Mouse (Mus musculus) kidney, postnatal 10 days (tissue): ENCODE measurements around the gene Tiam2.
A peak's percentile ranks its signal among the peaks of the same experiment; 100 is the strongest.

Experiments
- DNase-seq: peaks from one replicate; pipeline ENCODE4 v3.0.0; 2021; ENCODE audit warnings: mixed read lengths

The Tiam2 gene

DNA sequence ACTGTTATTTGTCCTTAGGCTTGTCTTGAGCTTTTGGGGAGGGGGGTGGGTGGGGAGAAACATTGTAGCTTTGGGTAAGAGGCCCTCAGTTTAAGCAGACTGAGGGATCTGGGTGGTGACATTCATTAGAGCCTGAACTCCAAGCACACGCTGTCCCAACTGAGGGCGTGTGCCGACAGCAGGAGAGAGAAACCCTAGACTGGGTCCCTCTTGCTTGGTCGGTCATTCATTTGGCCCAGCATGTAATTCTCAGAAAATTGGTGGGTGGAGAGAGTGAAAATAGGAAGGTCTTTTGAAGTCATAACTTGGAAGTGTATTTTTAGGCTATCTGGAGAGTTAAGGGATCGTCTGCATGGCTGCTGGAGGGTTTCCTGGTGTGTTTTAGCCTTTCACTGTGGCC is 71.5 kb downstream of the Tiam2 start:
- no peak for DNase-seq

DNA sequence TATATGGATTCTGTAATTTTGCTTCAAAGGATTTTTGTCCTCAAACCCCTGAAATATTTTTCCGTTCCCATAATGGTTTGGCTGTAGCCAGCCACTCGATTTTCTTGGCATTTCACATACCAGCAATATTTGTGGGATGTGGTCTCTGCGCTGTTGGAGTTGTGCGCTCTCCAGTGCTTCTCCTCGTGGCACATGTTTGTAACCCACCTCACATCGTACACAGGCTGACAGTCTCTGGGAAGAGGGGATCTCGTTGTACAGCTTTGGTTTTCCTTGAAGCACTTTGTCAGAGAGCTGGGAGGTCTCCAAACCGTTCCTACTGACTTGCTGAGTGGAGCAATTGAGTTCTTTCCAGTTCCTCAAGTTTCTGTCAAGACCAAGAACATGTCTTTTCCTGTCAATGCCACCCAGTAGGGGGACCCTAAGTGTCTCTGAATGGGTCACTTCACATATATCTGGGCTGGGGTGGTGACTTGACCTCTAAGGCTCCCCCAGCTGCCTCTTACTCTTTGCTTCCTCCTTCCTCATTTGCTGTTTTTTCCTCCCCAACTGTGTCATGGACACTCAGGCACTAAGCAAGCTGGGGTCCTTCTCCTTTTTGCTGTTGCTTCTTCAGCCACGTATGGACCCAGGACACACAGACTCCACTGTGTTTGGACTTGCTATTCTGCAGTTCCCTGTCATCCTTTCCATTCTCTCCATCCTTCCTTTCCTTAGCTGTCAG is 79.1 kb downstream of the Tiam2 start:
- no peak for DNase-seq

DNA sequence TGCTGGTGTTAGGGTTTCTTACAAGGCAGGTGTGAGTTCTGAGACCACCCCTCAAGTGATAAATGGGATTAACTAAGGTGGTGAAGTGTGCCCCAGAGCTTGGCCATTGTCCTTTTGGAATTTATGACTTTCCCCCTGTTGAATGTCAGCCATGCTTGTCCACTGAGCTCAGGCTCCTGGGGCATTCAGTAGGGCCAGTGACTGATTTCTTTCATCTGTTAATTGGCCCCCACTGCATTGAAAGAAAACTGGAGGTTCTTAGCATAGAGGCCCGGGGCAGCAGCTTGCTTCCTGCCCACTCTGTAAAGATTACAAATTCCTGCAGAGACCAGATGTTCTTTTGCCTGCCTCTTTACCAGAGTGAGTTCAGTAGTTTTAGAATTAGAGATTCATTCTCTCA is 80.7 kb downstream of the Tiam2 start:
- no peak for DNase-seq

DNA sequence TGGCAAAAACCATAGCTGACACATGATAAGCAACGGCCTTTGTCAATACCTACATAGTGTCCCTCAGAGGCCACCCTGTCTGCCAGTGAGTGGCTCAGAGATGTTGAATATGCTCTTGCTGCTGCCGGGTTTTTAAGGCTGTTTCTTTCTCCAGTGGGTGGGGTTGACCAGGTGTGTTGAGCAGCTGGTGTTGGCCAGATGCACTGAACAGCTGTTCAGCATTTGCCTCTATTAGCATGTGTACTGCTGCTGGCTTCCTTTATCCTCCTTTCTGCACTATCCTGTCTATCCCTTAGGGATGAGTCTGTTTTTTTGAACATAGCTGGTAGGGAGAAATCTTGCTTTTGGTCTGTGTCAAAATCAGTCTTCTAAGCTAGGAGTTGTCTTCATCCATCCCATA is 83.9 kb downstream of the Tiam2 start:
- DNase-seq = no peak

DNA sequence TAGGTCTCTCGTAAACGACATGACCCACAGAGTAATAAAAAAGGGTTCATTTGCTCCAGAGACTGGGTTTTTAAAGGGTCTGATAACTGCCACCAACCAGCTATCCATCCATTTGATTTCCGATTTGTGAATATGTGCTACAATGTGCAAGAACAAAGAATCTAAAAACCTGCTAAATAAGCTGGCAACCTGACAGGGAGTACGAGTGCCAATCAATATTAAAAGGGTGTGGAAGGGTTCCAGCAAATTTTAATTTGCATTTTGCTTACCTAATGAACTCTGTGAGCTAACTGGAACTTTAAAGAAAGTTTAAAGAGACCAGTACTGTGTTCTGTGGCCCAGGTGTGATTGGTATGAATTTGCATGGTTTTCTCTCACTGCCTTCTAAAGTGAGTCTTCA is 86.4 kb downstream of the Tiam2 start:
- no peak for DNase-seq

DNA sequence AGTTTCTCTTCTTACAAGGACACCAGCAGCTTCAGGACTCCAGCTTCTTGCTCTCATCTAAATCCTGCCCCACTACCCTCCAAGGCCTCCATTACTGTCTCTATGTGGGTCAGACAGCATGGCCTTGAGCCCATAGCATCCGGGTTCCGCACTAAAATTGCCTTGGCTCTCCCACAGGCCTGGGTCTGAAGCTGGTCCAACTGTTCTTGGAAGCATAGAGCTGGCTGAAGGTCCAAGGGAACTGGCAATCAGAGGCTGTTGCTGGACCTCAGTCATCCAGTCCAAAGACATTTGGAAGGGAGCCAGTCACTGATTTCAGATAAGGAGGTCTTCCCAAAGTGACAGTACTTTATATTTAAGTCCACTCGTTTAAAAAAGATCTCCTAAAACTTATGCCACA is 89.2 kb downstream of the Tiam2 start:
- peak; percentile 58 for DNase-seq

DNA sequence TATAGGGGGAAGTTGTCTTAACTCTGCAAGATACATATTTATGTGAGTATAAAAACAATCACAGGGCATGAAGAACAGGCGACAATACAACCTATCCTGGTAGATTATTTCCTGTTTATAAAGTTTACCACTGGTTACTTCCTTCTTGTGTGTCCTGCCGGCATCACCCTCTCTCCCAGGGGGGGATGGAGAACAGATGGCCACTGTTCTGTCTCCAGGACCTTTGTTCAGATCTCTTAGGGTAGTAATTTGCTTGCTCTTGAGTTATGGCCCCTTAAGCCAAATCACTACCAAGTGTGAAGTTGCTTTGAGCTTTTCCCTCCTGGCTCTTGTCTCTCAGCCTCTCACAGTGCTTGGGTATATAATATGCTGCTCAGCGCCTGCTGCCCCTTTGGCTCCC is 90.0 kb downstream of the Tiam2 start:
- no peak for DNase-seq

DNA sequence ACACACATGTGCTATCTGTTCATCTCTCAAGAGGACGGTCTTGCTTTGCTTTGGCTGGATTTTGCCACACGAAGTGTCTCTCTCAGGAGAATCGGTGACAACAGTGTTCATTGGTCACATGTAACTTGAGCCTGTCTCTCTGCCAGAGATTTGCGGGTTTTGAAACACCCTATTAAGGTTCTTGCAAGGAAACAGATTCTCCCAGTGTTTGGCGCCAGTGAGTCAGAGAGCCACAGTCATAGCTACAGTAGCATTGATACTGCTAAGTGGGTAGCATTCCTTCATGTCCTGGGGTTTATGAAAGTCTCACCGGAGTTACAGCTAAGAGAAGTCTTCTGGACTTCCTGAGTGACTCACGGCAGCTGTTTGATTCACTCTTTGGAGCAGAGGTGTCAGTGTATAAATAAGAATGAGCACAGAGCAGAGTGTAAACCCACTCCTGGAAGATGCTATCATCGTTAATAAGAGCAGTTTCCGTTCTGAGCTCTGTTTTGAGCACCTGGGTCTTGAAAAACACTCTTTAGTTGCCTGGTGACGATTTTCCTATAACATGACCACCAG is 93.1 kb downstream of the Tiam2 start:
- no peak for DNase-seq

DNA sequence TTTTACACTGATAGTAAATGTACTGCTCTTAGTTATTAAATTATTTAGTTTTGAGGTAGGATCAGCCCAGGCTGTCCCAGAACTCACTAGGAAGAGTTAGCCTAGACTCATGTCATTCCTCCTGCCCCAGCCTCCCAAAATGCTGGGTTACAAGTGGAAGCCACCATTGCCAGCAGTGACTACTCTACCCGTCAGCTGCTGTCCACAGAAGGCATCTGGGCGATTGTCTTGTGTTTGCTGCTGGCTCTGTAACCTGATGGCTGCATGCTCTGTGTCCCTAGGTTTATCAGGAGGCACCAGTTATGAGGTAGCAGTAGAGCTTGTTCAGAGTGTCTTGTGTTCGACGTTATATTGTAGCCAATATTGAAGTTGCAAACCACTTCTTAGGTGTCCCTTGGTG is 93.8 kb downstream of the Tiam2 start:
- DNase-seq = no peak

DNA sequence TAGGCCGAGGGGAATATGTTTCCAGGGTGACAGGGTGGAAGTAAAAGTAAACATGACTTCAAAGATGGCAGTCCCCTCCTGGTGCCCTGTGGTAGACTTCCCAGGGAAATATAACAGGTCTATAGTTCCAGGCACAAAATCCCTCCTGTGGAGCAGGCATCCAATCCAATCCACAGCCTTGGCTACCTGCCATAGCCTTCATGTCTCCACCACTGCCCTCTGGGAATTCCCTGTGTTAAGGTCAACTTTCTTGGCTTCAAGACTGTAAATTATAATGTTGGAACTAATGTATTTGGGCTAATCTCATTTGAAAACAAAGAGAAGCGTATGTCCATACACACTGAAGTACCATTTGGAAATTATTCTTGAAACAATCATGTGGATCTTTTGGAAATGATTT is 97.0 kb downstream of the Tiam2 start:
- peak; percentile 46 for DNase-seq

DNA sequence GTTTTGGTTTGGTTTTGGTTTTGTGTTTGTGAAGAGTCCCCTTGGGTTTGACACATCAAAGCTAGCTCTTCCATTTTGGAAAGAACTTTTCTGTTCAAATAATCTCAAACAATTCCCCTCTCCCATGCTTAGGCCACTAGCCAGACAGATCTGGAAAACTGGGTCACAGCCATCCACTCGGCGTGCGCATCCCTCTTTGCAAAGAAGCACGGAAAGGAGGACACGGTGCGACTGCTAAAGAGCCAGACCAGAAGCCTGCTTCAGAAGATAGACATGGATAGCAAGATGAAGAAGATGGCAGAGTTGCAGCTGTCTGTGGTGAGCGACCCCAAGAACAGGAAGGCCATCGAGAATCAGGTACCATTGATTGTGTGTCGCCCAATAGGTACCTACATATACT is 102.3 kb downstream of the Tiam2 start:
- no peak for DNase-seq

DNA sequence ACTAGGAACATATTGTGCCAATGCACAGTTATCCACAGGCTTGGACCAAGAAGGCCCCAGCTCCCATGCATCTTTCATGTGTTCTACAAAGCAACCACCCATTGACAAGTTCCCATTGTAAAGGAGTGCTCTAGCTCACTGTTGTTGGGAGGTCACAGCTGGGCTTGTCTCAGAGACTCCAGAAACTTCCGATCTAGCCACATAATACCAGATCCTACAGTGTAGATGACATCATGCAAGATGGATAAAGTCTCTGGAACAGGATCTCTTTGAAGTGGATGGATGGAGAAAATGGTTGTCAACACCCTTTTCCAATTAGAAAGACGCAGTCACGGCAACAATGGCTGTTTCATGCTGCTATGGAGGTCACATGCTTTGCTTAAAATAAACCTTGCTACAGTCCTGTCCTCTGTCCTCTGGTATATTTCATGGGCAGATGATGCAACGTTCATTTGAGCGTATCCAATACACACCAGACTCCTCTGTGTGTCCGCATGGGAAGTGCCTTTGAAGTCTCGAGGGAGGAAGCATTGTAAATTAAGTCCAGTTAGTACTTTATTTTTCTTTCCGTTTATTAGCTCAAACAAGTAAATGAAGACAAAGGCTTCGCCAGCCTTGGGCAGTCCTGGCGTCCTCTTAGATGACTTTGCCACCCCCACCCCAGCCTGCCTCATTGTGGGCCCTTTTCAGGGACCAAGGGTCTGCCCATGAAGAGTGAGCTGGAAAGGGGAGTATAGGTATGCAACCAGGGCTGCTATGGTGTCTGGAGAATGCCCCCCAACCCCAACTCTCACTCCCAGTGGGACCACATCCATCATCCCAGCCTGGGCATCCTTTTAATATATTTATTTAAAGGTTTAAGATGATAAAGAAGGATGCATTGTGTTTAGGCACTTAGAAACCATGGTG is 106.5 kb downstream of the Tiam2 start:
- no peak for DNase-seq

DNA sequence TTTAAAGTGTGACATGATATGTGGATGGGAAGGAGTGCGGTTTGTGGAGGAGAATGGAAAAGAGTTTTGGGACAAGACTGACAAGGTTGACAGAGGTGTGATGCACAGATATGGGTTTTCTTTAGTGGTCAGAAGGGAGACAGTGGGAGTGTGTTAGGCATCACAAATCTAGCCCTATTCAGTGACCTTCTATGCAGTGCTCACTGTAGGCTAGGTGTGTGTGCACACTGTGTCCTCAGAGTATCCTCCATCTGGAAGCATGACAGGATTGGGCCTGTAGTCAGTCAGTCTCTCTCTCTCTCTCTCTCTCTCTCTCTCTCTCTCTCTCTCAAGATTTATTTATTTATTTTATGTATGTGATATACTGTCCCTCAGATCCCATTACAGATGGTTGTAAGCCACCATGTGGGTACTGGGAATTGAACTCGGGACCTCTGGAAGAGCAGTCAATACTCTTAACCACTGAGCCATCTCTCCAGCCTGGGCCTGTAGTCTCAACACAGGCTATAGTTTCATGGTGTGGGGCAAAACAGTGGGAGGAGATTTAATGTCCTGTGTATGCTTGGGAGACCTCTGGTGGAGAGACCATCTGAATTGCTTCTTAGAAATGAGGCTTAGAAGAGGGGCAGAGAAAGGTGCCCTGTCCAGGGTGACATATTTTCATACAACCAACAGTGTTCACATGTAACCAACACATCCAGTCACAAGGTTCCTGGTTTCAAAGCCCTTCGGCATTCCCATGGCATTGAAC is 107.3 kb downstream of the Tiam2 start:
- no peak for DNase-seq

DNA sequence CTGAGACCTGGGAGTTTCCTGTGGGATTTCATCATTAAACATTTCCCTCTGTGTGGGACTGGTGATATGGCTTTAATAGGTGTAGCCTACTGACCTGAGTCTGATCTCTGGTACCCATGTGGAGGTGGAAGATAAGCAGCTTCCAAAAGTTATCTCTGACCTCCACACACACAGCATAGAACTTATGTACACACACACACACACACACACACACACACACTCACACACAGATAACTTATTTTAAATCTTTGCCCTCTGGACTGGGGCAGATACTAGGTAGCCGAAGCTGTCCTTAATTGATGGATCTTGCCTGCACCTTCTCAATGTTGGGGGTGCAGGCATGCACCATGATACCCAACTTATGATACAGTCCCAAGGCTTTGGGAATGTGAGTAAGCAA is 108.9 kb downstream of the Tiam2 start:
- no peak for DNase-seq

DNA sequence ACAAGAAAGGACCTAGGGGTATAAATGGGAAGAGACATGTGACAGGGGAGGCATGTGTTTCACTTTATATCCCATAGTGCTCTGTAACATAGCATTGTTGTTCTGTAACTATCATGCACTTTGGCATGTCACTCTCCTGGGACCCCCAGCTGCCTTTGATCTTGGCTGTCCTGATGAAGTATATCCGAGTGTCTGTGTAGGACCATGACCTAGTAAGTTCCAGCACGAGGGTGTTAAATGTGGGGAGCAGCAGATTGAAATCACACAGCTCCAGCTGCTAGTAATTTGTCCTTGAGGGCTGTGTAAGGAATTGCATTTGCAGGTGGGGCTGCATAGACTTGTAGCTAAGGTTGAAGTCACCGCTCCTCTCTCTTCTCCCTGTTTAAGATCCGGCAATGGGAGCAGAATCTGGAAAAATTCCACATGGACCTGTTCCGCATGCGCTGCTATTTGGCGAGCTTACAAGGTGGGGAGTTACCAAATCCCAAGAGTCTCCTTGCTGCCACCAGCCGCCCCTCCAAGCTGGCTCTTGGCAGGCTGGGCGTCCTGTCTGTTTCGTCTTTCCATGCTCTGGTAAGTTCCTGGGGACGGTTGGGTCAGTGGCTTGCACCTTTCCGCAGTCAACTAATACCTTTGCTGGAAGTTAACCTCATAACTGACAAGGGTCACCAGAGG is 110.6 kb downstream of the Tiam2 start:
- DNase-seq = no peak

DNA sequence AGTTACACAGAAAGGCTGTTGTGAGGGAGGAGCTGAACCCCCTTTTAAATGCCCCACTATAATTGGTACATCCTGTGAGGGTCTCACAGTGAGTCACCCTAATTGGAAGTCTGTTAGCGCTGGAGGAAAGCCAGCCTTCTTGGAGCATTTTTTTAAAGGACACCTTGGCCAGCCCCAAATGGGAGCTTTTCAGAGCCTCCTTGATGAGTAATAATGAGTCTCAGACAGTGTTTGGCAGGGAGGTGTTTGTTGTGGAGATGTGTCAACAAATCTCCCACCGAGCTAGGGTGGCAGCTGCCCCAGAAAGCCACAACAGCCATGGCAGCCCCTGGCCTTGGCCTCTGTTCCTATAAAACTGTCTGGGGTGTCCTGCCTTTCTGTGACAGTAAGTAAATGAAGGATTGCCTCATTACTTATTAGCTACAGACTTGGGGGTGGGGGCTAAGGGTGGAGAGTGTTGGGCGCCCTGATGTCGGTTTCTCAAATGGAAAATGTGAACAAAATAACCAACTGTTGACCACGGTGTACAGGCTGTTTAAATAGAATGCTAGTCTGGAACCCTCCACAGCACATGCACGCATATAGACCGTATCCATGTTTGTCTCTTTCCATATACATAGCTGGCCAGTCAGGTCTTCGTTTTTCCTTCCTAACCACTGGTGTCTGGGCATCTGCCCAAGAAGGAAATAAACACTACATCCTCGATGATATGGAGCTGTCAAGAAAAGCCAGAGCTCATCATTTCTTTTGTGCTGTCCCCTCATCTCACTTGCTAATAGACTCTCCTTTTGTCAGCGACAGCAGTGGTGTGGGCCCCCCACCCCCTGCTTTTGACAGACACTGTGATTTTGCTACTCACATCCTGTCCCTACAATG is 116.4 kb downstream of the Tiam2 start:
- peak; percentile 27 for DNase-seq

DNA sequence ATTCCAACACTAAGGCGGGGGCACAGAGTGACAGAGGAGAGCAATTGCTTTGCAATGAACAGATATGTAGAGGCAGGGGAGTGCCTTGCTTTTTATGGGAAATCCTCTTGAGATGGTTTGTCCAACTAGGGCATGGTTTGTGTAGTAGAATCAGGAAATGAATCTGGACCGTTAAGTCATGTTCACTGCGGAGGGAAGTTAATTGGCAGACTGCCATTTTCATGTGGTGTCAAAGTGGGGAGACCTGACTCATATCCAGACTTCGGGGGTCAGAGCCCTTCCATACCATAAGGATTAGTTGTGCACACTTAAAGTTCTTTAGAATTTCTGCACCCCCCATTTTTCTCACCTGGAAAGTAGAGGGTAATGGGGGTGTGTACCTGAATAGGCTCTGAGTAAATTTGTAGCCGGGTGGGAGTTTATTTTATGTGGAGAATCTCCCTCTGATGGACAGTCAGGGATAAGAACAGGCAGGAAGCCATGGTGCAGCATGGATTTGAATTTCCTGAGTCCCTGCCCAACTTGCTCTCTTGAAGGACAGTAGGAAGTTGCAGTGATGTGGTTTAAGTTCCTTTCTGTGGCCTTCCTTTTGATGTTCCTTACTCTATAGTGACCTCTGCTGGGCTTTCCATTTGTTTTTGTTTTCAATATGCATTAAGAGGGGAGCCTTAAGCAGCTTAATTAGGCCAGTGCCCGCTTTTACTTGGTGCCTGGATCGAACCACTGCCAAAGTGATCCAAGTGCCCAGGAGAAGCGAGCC is 120.0 kb downstream of the Tiam2 start:
- peak; percentile 49 for DNase-seq

DNA sequence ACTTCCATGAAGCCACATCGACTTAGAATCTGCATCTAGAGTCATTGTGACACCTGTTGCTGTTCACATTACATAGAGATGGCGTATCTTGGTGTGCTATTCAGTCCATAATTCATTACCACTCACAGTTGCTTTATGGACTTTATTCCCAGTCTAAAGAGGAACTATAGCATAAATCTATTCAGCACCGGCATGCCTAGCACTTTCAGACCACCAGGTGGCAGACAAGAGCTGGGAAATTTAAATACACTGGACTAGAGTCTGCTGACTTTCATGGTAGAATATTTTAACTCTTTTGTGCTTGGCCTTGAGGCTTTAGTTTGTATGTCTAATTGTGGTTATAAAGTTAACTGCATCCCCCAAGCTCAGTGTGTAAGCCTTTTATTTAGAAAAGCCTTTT is 122.4 kb downstream of the Tiam2 start:
- DNase-seq = peak; percentile 83

DNA sequence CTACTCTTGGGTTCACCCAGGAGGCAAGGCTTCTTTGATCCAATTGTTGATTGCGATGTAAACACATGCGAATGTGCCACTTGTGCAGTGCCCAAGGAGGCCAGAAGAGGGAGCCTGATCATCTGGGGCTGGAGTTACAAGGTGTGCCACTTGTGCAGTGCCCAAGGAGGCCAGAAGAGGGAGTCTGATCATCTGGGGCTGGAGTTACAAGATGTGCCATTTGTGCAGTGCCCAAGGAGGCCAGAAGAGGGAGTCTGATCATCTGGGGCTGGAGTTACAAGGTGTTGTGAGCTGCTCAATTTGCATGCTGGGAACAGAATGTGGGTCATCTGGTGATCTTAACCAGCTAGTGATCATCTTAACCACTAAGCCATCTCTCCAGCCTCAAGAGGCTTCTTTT is 124.7 kb downstream of the Tiam2 start:
- peak; percentile 81 for DNase-seq

DNA sequence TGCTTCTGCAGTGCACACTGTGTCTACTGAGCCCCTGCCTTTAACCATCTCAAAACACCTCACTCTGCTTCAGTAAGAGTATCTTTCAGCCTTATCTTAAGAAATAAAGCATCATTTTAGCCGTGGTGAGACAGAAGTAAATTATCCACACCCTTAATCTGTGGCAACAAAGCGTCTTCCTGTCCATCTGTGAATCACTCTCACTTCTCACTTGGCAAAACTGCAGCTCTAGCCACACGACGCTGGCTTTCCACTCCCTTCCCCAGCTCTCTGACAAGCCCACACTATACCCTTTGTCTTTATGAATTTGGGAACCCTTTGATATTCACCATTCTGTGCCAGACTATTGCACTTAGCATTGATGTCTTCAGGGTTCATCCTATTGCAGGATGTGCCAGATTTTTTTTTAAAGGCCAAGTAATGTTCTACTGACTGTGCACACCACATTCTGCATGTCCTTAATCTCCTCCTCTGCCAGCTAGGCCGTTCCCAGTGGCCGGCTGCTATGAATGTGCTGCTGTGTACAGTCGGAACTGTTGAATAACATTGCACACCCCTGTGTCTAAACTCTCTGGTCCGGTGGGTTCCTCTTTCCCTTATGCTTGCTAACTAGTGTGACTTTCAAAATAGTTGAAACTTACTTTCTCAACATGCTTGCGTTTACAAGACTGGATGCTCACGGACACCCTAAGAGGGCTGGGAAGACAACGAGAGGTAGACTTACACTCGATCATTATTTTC is 126.4 kb downstream of the Tiam2 start:
- DNase-seq = no peak
